Mouse (Mus musculus): ENCODE measurements around the gene E2f1. TPM values are rescaled to one million over a fixed set of nuclear protein-coding genes. Genes with fewer than 3 reads are reported as not detected.

E2f1 gene
- polyA plus RNA-seq, 1 experiment from 2014 or later = 35.5 TPM

DNA sequence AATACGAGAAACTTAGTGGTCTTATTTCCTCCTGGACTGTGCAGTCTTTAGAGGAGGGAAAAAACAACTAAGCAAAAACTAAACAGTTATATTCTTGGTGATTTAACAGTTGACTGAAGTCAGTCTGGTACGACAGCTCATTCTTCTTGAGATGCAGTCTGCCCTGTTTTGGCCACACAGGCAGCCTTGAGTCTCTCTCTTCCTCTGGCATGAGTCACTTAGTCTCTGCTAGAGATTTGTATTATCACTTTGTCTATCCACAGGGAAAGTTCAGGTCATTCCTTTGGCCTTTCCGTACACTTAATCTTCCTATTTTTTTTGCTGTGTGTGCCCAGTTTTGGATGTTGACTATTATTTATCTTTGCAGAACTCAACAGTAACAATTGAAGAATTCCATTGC is 59.6 kb downstream of the E2f1 start:
- no peak overlapping the region for H3K4me3 ChIP-seq
- no peak for DNase-seq (ENCODE audit: low spot score)
- no peaks in the 10 kb centered on the region for H3K27me3 ChIP-seq (ENCODE audit: low read depth, poor library complexity, severe bottlenecking)
- H3K36me3 ChIP-seq = peaks cover 92% of the 10 kb centered on the region
- H3K4me1 ChIP-seq = no peaks in the 10 kb centered on the region
- 89% methylated on average over 3 of the region's 3 CpGs for WGBS
- H3K27ac ChIP-seq (replicated peaks) = no peak overlapping the region
- H3K9me3 ChIP-seq (replicated peaks) = no peaks in the 10 kb centered on the region

Other genes with a start within 250 kb of the E2f1 start
- 14.2 and 15.9 TPM in 2 replicates for gene Cdk5rap1, start 196.9 kb downstream of the E2f1 start, polyA plus RNA-seq (2016; fragmentation: Nextera tagmentation; extraction: Ambion mirVana)
- gene Snta1, start 161.8 kb downstream of the E2f1 start, polyA plus RNA-seq (2016; fragmentation: Nextera tagmentation; extraction: Ambion mirVana) = 3.0 and 5.1 TPM in 2 replicates
- gene Cbfa2t2, start 133.4 kb downstream of the E2f1 start, polyA plus RNA-seq (2016; fragmentation: Nextera tagmentation; extraction: Ambion mirVana) = 67.4 and 88.4 TPM in 2 replicates
- 4.4 and 5.1 TPM in 2 replicates for gene 1700003F12Rik, start 22.8 kb downstream of the E2f1 start, polyA plus RNA-seq (2016; fragmentation: Nextera tagmentation; extraction: Ambion mirVana)
- 0.81 and 0.98 TPM in 2 replicates for gene Actl10, start 18.1 kb downstream of the E2f1 start, polyA plus RNA-seq (2016; fragmentation: Nextera tagmentation; extraction: Ambion mirVana)
- gene Necab3, start 11.0 kb downstream of the E2f1 start, polyA plus RNA-seq (2016; fragmentation: Nextera tagmentation; extraction: Ambion mirVana) = 5.2 and 7.6 TPM in 2 replicates
- 13.2 and 13.9 TPM in 2 replicates for gene Pxmp4, start 33.8 kb upstream of the E2f1 start, polyA plus RNA-seq (2016; fragmentation: Nextera tagmentation; extraction: Ambion mirVana)
- gene Zfp341, start 43.4 kb upstream of the E2f1 start, polyA plus RNA-seq (2016; fragmentation: Nextera tagmentation; extraction: Ambion mirVana) = 0.92 and 1.1 TPM in 2 replicates
- gene 4930519P11Rik, start 43.5 kb upstream of the E2f1 start, polyA plus RNA-seq (2016; fragmentation: Nextera tagmentation; extraction: Ambion mirVana) = 0.30 TPM in 1 of 2 replicates, not detected in the other
- gene Chmp4b, start 81.8 kb upstream of the E2f1 start, polyA plus RNA-seq (2016; fragmentation: Nextera tagmentation; extraction: Ambion mirVana) = 13.1 and 13.8 TPM in 2 replicates
- not detected in 2 replicates for gene Gm14214, start 200.1 kb upstream of the E2f1 start, polyA plus RNA-seq (2016; fragmentation: Nextera tagmentation; extraction: Ambion mirVana)
- 48.3 and 50.1 TPM in 2 replicates for gene Raly, start 221.2 kb upstream of the E2f1 start, polyA plus RNA-seq (2016; fragmentation: Nextera tagmentation; extraction: Ambion mirVana)
- 0.68 and 0.94 TPM in 2 replicates for gene a, start 221.5 kb upstream of the E2f1 start, polyA plus RNA-seq (2016; fragmentation: Nextera tagmentation; extraction: Ambion mirVana)

All from midbrain, embryonic 10.5 days (tissue).